Mouse (Mus musculus) heart, postnatal 4 days (tissue): ENCODE results near the gene Mmp24. TPM values are rescaled to one million over a fixed set of nuclear protein-coding genes. Genes with fewer than 3 reads are reported as not detected.
"Not testable (repeated sequence)": the region's sequence is repeated elsewhere in the genome, so short reads cannot be mapped to it uniquely, and the experiment has no call there.

Experiments
- DNase-seq: peaks from one replicate; pipeline ENCODE4 v3.0.0; 2021
- total RNA-seq, 2 experiments: library from RNA; stranded (reverse); gene quantifications; 2 replicates each; pipeline ENCODE4 v1.2.3; 2021

Gene Mmp24
- total RNA-seq, 2 experiments from 2014 or later, result 0.07 TPM

- DNase-seq, result no peak
These were observed 42.4 kb downstream of the Mmp24 start for GRCm38 (mm10) chr2:155817301-155818245.

GRCm38 (mm10) chr2:155818596-155819391 lies 43.7 kb downstream of the Mmp24 start:
- DNase-seq, result peak; percentile 96

DNA sequence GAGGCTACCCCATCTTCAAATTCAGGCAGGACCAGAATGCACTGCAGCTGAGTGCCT lies 44.1 kb downstream of the Mmp24 start, which contains the start of gene BC029722:
Gene BC029722 (minus strand): TSS at position 35 of the 57 bp plus-strand sequence.
- DNase-seq, result no peak

GRCm38 (mm10) chr2:155819449-155820251 lies 44.5 kb downstream of the Mmp24 start:
- no peak for DNase-seq

DNA sequence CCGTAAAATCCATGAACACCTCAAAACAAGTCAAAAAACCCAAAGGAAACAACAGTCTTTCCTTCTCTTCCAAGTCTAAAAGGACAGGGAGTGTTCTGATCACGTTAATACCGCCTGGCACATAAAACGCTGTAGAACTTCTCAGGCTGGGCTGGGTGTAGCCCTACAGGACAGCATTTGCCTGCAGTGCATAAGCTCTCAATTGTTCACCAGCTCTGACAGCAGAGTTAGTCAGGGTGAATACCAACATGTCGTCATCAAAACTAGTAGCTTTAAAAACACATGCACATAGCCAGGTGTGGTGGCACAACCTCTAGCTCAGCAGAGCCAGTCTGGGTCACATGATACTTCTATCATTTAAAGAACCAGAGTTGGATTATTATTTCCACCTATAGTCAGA lies 45.6 kb downstream of the Mmp24 start:
- DNase-seq, result no peak

GRCm38 (mm10) chr2:155823722-155824121 lies 48.6 kb downstream of the Mmp24 start:
- no peak for DNase-seq

DNA sequence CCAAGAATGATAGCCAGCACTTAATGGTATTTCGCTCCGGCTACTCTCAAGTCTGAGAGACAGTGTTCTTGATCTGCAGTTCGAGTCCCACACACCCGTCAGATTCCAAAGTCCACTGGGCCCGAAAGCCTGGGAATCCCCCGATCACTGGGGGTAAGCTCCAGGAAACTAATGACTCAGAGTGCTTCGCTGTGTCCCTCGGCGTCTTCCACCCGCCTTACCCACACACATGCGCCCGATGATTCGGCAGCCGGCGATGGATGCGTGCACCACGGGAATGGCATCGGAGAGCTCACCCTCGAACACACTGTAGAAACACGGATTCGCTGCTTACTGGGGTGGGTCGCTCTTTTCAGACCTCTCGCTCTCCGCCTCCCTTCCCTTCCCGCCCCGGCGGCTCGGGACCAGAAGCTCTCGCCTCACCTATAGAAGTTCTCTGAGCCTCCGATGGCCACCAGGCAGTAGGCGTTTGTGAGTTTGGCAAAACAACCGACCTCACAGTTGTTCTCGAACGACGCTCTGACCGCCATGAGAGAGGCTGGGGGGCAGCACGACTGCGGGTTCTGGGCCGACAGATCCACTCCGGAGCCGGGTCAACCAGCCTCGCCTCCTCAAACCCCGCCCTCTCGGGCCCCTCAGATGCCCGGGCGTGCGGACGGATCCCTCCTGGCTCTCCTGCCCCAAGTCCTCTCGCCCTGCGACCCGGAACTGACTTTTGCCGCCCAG lies 50.9 kb downstream of the Mmp24 start:
- peak; percentile 18 for DNase-seq

DNA sequence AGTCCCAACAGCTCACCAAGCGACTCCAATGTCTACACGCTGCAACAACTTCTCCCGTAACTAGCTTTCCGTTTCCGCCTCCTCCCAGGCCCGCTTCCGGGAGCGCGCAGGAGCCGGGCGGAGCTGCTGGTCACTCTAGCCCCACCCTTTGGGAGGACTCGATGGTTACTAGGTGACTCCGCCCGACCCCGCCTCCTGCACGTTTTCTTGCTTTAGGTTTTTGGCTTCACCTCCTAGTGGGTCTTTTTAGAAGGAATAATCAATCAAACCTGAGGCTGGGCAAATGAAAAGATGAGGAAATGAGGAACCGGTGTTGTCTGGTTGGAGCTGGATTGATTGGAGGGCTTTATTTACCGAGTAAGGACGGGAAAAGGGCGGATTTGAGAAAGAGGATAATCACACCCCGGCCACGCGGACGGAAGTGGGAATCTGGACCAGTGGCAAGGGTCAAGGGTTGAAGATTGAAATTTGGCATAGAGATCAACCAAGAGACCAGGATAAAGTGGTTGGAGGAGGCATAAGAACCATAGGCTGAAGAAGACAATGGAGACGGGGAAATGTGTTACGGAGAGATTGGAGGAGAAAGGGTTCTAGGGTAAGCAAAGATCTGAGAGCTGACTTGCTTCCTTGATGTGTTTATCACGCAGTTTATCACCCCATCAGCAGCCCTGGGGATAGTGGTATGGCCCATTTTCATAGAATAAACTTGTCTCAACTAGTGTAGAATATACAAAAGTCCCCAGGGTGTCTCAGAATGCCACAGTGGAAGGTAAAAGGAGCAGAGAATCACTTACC lies 51.7 kb downstream of the Mmp24 start, which contains the start of gene Eif6:
Gene Eif6 (minus strand): TSS at position 296 of the 795 bp plus-strand sequence.
- DNase-seq, result peak; percentile 87

- DNase-seq, result no peak
These were observed 55.7 kb downstream of the Mmp24 start for GRCm38 (mm10) chr2:155830841-155831240.

DNA sequence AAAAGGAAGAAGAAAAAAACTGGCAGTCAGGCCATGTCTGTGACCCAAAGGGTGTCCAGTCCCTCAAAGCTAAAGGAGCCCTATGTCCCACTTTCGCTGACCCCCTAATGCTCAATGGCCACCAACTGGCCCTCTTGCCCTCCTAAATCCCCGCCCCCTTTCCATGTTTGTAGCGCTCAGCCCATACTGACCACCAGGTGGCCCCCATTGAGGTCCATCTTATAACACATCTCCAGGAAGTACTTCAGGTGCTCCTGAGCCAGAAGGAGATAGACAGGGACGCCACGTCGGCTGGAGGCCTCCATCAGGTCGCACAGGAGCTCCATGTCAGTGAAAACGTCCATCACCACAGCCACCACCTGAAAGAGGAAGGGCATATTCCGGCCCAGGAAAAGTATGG lies 56.2 kb downstream of the Mmp24 start:
- no peak for DNase-seq

GRCm38 (mm10) chr2:155832087-155832486 lies 56.9 kb downstream of the Mmp24 start:
- not testable (repeated sequence) for DNase-seq

- no peak for DNase-seq
These were observed 59.6 kb downstream of the Mmp24 start, which contains the start of gene Fam83c for GRCm38 (mm10) chr2:155834732-155835131. Gene Fam83c, minus strand, starts transcription at chr2:155834854.

DNA sequence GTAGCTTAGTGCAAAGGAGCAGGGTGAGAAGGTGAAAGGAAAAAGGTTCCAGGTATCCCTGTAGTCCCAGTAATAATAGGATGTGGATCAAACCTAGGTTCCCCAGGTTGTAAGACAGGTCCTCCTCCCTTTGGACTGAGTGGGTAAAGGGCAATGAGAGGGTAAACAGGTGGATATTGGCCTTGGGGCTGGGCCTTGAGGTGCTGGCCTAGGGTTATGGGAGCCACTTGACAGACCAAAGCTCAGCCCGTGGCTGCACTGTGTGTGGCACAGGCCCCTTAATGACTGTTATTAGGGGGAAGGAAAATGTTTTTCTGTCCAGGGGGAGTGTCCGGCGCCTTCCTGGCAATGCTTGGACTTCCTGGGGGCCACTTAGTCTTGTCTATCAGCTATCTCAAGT lies 62.8 kb downstream of the Mmp24 start:
- no peak for DNase-seq

DNA sequence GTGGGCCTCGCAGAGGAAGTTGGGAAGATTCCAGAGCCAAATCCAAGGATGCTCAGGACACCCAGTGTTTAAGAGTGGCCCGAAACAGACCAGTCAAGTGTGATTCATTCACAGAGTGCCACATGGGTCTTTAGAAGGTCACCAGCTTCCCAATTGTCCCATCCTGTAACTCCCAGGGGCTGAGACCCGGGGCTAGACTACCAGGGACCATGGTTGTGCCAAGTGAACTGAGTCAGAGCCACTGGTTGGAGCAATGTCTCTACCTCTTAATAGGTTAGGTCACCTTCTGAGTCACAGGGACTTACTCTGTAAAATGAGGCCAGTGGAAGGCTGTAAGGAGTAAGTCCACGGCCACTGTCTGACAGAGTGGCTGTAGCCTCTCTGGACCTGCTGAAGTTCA lies 63.8 kb downstream of the Mmp24 start:
- no peak for DNase-seq

DNA sequence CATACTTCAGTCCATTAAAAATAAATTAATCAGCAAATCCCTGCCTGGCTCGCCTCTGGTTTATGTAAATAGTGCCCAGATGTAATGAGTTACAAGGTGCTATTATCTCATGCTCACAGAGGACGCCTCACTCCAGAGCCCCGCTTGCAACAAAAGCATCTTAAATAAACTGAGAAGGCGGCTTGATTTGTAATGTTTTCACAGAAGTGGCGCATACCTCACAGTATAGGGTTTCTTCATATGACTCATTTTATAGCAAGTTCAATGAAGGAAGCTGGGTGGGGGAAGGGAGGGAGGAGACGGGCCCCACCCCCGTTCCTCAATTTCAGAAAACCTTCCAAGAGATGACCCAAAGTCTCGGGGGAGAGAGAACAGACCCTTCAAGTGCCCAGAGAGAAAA lies 71.8 kb downstream of the Mmp24 start:
- no peak for DNase-seq

- DNase-seq, result peak; percentile 85
These were observed 73.1 kb downstream of the Mmp24 start for GRCm38 (mm10) chr2:155848291-155848690.

DNA sequence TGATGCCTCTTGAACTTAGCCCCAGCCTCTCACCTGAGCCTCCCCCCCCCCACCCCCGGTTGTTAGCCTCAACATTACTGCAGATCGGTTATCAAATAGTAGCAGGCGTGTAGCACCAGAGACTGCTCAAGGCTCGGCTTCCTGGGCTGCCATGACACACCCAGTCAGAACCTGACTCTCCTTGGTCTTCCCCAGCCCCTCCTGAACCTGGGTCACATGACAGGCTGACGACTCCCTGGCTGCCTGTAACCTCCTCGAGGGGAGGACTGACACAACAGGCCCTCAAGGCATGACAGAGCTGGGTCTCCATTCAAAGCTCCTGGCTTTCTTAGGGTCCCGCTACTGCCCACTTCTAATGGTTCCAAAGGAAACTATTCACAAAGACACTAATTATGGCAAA lies 74.3 kb downstream of the Mmp24 start:
- no peak for DNase-seq

GRCm38 (mm10) chr2:155850120-155850519 lies 75.0 kb downstream of the Mmp24 start:
- no peak for DNase-seq

- DNase-seq, result no peak
These were observed 77.4 kb downstream of the Mmp24 start for GRCm38 (mm10) chr2:155852536-155852935.

GRCm38 (mm10) chr2:155860102-155860501 lies 85.0 kb downstream of the Mmp24 start:
- DNase-seq, result no peak

DNA sequence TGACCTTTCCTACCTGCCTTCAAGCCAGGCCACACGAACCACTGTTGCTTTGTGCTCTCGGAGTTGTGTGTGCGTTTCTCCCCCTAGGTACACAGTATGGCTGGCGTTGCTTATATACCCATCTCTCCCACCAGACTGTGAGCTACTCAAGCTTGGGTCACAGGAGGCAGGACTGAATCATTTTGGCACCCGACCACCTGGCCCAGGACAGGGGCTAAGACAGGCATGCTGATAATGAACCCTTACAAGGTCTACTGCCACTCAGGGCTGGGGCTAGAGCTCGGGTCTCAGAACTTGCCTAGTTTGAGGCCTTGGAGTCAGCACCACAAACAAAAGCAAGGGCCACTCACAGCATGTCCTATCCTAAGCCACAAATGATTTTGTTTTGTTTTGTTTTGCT lies 86.4 kb downstream of the Mmp24 start:
- DNase-seq, result no peak
